Mouse (Mus musculus) neural tube, embryonic 14.5 days (tissue): ENCODE measurements around the gene Tmem121. TPM values are rescaled to one million over a fixed set of nuclear protein-coding genes. Genes with fewer than 3 reads are reported as not detected.
A peak's percentile ranks its signal among the peaks of the same experiment; 100 is the strongest.

Source experiments
- ATAC-seq: fragments of 200-750 bp; cut with Nextera tagmentation; 2 replicates; pipeline ENCODE4 v1.8.0; 2017; ENCODE audit warnings: low read depth, mild to moderate bottlenecking, moderate TSS enrichment, moderate library complexity
- H3K27ac ChIP-seq: fragments of 300-500 bp; sonication (generic); 2 replicates; pipeline ENCODE4 v1.5.1; 2014; ENCODE audit warnings: low read depth, mild to moderate bottlenecking, control low read depth, low read length, moderate library complexity, mixed read lengths
- H3K27me3 ChIP-seq: fragments of 300-500 bp; sonication (generic); 2 replicates; pipeline ENCODE4 v1.6.1; 2014; ENCODE audit warnings: low read length; ENCODE audit not compliant: control insufficient read depth, insufficient read depth
- H3K36me3 ChIP-seq: fragments of 300-500 bp; sonication (generic); 2 replicates; pipeline ENCODE4 v1.6.1; 2014; ENCODE audit warnings: low read length, mixed read lengths; ENCODE audit not compliant: control insufficient read depth, insufficient read depth
- H3K4me1 ChIP-seq: fragments of 300-500 bp; sonication (generic); 2 replicates; pipeline ENCODE4 v1.6.1; 2014; ENCODE audit warnings: low read length; ENCODE audit not compliant: control insufficient read depth, insufficient read depth
- H3K4me2 ChIP-seq: fragments of 300-500 bp; sonication (generic); 2 replicates; pipeline ENCODE4 v1.6.1; 2014; ENCODE audit warnings: mild to moderate bottlenecking, low read depth, low read length, control low read depth
- H3K4me3 ChIP-seq: fragments of 300-500 bp; sonication (generic); 2 replicates; pipeline ENCODE4 v1.5.1; 2014; ENCODE audit warnings: low read depth, low read length, control low read depth, mixed read lengths
- H3K9ac ChIP-seq: fragments of 300-500 bp; sonication (generic); replicated peaks from 2 replicates; pipeline ENCODE4 v1.6.1; 2014; ENCODE audit warnings: low read depth, mild to moderate bottlenecking, control low read depth, low read length, mixed read lengths
- H3K9me3 ChIP-seq: fragments of 300-500 bp; sonication (generic); 2 replicates; pipeline ENCODE4 v1.6.1; 2016; ENCODE audit warnings: low read length; ENCODE audit not compliant: control insufficient read depth
- WGBS: fragments of 180-500 bp; shearing (Covaris S2); extraction: QIAGEN DNeasy Blood & Tissue Kit; methylation state at CpG from one replicate; pipeline ENCODE4 v1.1.7; 2014; 5-methylcytosine and 5-hydroxymethylcytosine counted together
- polyA plus RNA-seq: library from polyadenylated mRNA; unstranded; fragments of >200 nt; fragmentation: Nextera tagmentation; extraction: Ambion mirVana; gene quantifications from 2 replicates; pipeline ENCODE4 v1.2.1, GENCODE M21; 2014

Gene Tmem121
- polyA plus RNA-seq, 1 experiment from 2014 or later = 24.9 TPM

DNA sequence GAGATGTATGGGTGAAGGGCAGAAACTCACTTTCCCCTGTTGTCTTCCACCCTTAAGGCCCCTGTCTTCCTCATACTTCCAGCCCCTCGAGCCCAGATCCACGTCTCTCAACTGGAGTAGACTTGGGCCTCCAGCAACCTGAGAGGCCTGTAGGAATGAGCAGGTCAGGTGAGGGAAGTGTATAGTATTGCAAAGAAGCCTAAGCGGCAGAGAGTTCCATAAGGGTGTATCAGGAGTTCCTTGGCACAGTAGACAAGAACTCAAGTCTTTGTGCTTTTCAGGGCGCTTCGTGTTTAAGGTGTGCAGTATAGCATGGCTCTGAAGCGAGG is 31.0 kb upstream of the Tmem121 start:
- Histone ChIP-seq H3K36me3 (no peaks in the 10 kb centered on the region), H3K27me3 (no peaks in the 10 kb centered on the region), H3K9ac (no peak overlapping the region), H3K27ac (no peak overlapping the region), H3K4me3 (no peak overlapping the region), H3K4me1 (peaks cover 10% of the 10 kb centered on the region), H3K9me3 (no peaks in the 10 kb centered on the region), H3K4me2 (peak overlapping the region; percentile 67)
- WGBS = 84% methylated on average over 6 of the region's 6 CpGs
- no peak for ATAC-seq

DNA sequence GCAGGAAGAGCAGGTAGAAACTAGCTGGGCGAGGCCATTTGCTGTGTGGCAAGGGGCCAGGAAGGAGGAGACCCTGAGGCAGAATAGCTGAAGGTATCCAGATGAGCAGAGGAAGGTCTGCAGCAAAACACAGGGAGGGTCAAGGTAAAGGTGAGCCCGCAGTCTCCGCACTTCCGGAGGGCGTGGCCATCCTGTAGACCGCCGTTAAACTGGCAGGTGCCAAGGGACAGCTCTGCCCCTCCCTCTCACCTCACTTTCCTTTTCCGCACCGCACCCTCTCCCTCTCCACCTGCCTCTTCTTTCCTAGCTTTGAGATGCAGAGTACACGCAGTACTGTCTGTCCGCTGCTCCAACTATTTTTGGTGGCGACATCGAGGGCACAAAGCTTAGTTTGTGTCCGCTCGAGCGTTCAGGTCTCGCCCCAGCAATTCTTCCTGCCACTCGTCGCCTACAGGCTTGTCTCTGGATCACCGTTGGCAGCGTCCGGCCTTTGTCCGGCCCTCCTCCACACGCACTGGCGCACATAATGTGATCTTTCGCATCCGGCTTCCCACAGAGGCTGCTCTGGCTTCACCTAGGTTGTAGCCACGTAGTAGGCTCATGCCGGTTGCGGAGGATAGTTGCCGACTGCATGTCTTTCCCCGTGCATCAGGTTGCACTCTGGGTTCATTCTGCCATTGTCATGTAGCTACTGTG is 30.5 kb upstream of the Tmem121 start:
- Histone ChIP-seq H3K4me2 (peak overlapping the region; percentile 67), H3K36me3 (no peaks in the 10 kb centered on the region), H3K9ac (peak overlapping the region; percentile 25; the same call in 1 of the 2 replicates), H3K27me3 (no peaks in the 10 kb centered on the region), H3K27ac (peak overlapping the region; percentile 6; the same call in 1 of the 2 replicates), H3K4me3 (peak overlapping the region; percentile 52), H3K4me1 (peaks cover 10% of the 10 kb centered on the region), H3K9me3 (no peaks in the 10 kb centered on the region)
- 4% methylated on average over 32 of the region's 32 CpGs for WGBS
- peak; percentile 6 for ATAC-seq

DNA sequence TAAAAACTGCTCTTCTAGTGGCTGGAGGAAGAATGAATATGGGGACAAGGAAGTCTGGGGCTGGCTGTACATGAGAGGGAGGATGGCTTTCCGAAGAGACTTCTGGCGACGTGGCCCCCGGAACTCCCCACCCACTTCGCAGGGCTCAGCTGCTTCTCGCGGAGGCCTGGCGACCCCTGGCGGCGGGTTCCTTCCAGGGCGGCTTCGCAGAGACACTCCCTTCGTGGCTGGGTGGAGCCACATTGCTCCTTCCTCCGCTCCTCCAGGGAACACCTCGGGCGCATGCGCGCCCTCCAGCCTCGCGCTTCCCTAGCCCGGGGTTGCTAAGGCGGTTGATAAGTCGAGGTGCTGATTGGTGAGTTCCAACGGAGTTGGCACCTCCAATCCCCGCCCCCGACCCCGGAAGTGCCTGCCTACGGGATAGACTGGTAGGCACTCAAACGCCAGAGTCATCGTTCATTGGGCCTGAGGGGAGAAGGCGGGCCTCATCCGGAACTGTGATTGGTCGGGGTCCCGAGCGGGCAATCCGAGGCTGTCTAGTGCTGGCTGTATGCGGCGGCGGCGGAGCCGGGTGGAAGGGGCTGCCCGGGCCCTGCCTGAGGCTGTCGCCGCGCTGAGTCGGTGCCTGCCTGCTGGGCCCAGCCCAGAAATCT is 29.7 kb upstream of the Tmem121 start, which contains the start of gene Tedc1:
Gene Tedc1 (plus strand): TSS at position 535 of the 653 bp plus-strand sequence.
- H3K27me3 ChIP-seq = no peaks in the 10 kb centered on the region
- H3K9ac ChIP-seq = peak within 1 kb of the TSS; percentile 39
- under 1% methylated on average over 46 of the region's 46 CpGs for WGBS
- H3K4me2 ChIP-seq = peak within 1 kb of the TSS; percentile 67
- peak; percentile 96 for ATAC-seq
- no peaks in the 10 kb centered on the region for H3K36me3 ChIP-seq
- no peaks in the 10 kb centered on the region for H3K9me3 ChIP-seq
- peak within 1 kb of the TSS; percentile 52 for H3K4me3 ChIP-seq
- peak within 1 kb of the TSS; percentile 6; the same call in 1 of the 2 replicates for H3K27ac ChIP-seq
- peaks cover 10% of the 10 kb centered on the region for H3K4me1 ChIP-seq

DNA sequence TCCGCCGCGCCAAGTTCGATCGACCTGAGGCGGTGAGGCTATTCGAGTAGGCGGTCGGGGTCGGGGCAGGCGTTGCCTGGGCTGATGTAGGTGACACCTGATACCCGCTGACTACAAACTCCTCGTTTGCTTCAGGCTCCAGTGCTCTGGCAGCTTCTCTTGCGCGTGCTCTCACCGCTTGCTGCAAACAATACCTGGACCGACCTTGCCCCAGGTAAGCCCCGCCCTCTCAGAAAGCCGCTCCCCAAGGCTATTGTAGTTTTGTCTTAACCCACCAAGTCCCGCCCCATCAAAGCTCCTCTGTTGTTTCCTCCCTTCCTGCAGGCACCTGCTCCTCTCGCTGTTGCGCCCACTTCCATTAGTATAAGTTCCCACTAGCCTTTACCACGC is 29.2 kb upstream of the Tmem121 start:
- Histone ChIP-seq H3K4me1 (peaks cover 10% of the 10 kb centered on the region), H3K36me3 (no peaks in the 10 kb centered on the region), H3K4me3 (peak overlapping the region; percentile 52), H3K9me3 (no peaks in the 10 kb centered on the region), H3K27me3 (no peaks in the 10 kb centered on the region), H3K9ac (peak overlapping the region; percentile 39), H3K4me2 (peak overlapping the region; percentile 67), H3K27ac (no peak overlapping the region)
- under 1% methylated on average over 23 of the region's 23 CpGs for WGBS
- no peak for ATAC-seq

DNA sequence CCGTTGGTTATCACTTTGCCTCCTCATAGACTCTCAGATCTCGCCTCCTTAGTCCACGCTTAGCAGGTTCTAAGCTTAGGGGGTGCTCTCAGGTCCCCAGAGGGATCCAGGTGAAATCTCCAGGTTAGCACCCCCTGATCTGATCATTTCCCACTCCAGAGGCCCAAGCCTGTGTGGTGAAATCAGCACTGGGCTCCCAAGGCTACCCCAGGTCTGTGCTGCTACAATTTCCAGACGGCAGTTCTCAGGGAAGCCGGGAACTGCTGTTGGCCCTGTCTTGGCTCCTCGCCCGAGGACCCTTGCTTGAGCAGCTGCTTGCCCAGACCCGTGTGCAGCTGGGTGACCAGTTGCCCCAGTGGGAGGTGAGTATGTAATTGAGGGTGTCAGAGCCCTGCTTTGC is 28.7 kb upstream of the Tmem121 start:
- no peak for ATAC-seq
- Histone ChIP-seq H3K4me3 (peak overlapping the region; percentile 52; the same call in 1 of the 2 replicates), H3K9me3 (no peaks in the 10 kb centered on the region), H3K9ac (no peak overlapping the region), H3K4me2 (peak overlapping the region; percentile 67), H3K36me3 (no peaks in the 10 kb centered on the region), H3K4me1 (peaks cover 7% of the 10 kb centered on the region), H3K27me3 (no peaks in the 10 kb centered on the region), H3K27ac (no peak overlapping the region)
- 37% methylated on average over 8 of the region's 8 CpGs for WGBS

DNA sequence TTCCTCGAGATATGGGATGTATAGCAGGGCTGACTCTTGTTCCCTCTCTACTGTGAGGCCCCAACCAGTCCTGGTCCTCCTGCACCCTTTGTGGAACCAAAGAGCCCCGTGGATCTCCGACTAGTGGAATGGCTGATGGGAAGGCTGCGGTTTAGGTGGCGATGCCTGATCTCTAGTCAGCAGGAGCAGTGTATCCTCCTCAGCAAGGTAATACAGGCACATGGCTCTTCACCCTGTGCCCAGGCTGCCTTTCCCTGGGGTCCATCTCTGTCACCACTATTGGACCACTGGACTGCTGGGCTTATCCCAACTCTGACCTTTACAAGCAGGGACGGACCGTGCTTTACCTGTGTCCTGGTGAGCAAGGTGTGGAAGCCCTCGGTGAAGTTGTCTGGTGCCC is 28.2 kb upstream of the Tmem121 start:
- no peak overlapping the region for H3K4me3 ChIP-seq
- ATAC-seq = no peak
- WGBS = 93% methylated on average over 8 of the region's 8 CpGs
- H3K9ac ChIP-seq = no peak overlapping the region
- no peaks in the 10 kb centered on the region for H3K36me3 ChIP-seq
- H3K4me1 ChIP-seq = peaks cover 7% of the 10 kb centered on the region
- no peaks in the 10 kb centered on the region for H3K27me3 ChIP-seq
- H3K27ac ChIP-seq = no peak overlapping the region
- no peaks in the 10 kb centered on the region for H3K9me3 ChIP-seq
- H3K4me2 ChIP-seq = no peak overlapping the region

DNA sequence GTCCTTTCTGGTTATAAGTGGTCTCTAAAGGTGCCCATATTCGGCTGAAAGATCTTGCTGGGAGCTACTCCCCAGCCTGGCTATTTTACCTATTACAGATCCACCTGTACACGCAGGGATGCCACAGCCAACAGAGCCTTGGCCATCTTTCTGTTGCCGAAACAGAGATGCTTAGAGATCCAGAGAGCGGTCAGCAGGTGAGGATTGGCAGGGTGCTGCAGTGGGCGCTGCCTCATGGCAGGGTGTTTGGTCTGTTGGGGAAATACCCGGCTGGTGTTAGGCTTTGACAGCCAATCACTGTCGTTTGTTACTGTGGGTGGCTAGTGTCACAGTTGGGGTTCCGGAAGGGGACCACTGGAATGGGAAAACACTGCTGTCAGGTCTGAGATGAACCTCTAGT is 27.8 kb upstream of the Tmem121 start:
- Histone ChIP-seq H3K9me3 (no peaks in the 10 kb centered on the region), H3K9ac (no peak overlapping the region), H3K27me3 (no peaks in the 10 kb centered on the region), H3K27ac (no peak overlapping the region), H3K4me2 (no peak overlapping the region), H3K4me1 (peaks cover 7% of the 10 kb centered on the region), H3K36me3 (no peaks in the 10 kb centered on the region), H3K4me3 (no peak overlapping the region)
- WGBS = 93% methylated on average over 8 of the region's 8 CpGs
- no peak for ATAC-seq

DNA sequence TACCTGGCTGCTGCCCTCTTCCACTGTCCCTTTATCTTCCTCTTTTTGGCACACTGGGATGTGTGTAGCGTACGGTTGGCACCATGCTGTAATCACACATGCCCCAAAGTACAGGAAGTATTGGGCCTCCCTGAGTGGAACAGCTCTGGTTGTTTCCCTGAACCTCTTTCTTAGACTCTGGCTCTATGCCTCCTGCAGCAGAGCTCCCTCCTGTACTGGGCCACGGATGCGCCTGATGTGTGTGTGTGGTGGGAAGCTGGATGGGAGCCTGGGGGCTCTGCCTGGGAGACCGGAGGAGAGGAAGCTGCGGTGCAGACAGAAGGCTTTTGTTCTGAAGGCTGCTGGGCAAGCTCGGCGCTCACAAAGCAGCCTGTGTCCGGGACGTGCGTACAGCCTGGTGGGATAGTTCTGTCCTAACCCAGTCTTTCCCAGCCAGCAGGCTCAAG is 22.1 kb upstream of the Tmem121 start:
- peak; percentile 80 for ATAC-seq
- 72% methylated on average over 11 of the region's 11 CpGs for WGBS
- H3K9me3 ChIP-seq = no peaks in the 10 kb centered on the region
- H3K36me3 ChIP-seq = no peaks in the 10 kb centered on the region; the same call in 1 of the 2 replicates
- H3K27ac ChIP-seq = peak overlapping the region; percentile 78
- no peak overlapping the region for H3K4me2 ChIP-seq
- H3K4me1 ChIP-seq = no peaks in the 10 kb centered on the region
- H3K4me3 ChIP-seq = no peak overlapping the region
- H3K9ac ChIP-seq = no peak overlapping the region
- H3K27me3 ChIP-seq = no peaks in the 10 kb centered on the region

DNA sequence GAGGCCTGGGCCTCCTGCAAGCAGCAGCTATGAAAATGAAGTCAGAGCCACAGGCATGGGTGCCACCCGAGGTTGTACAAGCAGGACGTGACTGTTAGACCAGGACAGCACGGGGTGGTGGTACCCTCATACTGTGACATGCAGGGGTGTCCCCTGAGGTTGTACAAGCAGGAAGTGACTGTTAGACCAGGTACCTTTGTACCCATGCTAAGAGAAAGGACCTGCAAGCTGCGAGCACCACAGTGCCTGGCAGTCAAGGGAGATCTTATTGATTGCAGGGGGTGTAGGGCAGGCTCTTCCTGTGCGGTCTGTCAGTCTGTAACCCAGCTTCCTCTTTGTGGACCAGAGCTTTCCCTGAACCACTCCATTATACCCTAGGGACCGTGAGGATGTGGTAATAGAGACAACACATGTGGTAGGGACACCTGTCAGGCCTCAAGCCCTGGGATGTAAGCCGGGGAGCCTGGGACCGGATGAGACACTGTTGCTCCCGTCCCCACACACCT is 17.6 kb upstream of the Tmem121 start:
- no peaks in the 10 kb centered on the region; the same call in 1 of the 2 replicates for H3K36me3 ChIP-seq
- H3K4me2 ChIP-seq = no peak overlapping the region
- no peak overlapping the region for H3K4me3 ChIP-seq
- no peaks in the 10 kb centered on the region for H3K4me1 ChIP-seq
- WGBS = 85% methylated on average over 9 of the region's 9 CpGs
- no peak overlapping the region for H3K27ac ChIP-seq
- ATAC-seq = no peak
- H3K9ac ChIP-seq = no peak overlapping the region
- no peaks in the 10 kb centered on the region for H3K9me3 ChIP-seq
- H3K27me3 ChIP-seq = no peaks in the 10 kb centered on the region
